Mouse (Mus musculus): ENCODE results near the gene Mllt10. TPM values are rescaled to one million over a fixed set of nuclear protein-coding genes. Genes with fewer than 3 reads are reported as not detected.
A peak's percentile ranks its signal among the peaks of the same experiment; 100 is the strongest.

Gene Mllt10
- polyA plus RNA-seq, 1 experiment from 2014 or later: 33.5 TPM

GRCm38 (mm10) chr2:18039566-18040290, 15.3 kb upstream of the Mllt10 start:
- Histone ChIP-seq H3K9me3 (ENCODE audit: control insufficient read depth, low read length) (no peaks in the 10 kb centered on the region), H3K4me1 (ENCODE audit: control insufficient read depth, insufficient read depth, low read length) (peaks cover 68% of the 10 kb centered on the region), H3K27ac (replicated peaks; ENCODE audit: low read depth, low read length) (peak overlapping the region; percentile 86), H3K36me3 (ENCODE audit: control insufficient read depth, insufficient read depth, low read length) (no peaks in the 10 kb centered on the region), H3K9ac (replicated peaks; ENCODE audit: low read length) (peak overlapping the region; percentile 84), H3K4me2 (ENCODE audit: low read length) (peak overlapping the region; percentile 95), H3K4me3 (replicated peaks; ENCODE audit: low read depth, low read length) (peak overlapping the region; percentile 95), H3K27me3 (ENCODE audit: control insufficient read depth, insufficient read depth, low read length) (no peaks in the 10 kb centered on the region)
- 3% methylated on average over 46 of the region's 46 CpGs for WGBS
- peak; percentile 68 for ATAC-seq (ENCODE audit: low FRiP score, low TSS enrichment)
- peak; percentile 83 for DNase-seq

- Histone ChIP-seq H3K27me3 (ENCODE audit: control insufficient read depth, insufficient read depth, low read length) (no peaks in the 10 kb centered on the region), H3K4me2 (ENCODE audit: low read length) (peak overlapping the region; percentile 95), H3K4me1 (ENCODE audit: control insufficient read depth, insufficient read depth, low read length) (peaks cover 62% of the 10 kb centered on the region), H3K9me3 (ENCODE audit: control insufficient read depth, low read length) (no peaks in the 10 kb centered on the region), H3K36me3 (ENCODE audit: control insufficient read depth, insufficient read depth, low read length) (no peaks in the 10 kb centered on the region), H3K9ac (replicated peaks; ENCODE audit: low read length) (peak overlapping the region; percentile 84), H3K4me3 (replicated peaks; ENCODE audit: low read depth, low read length) (peak overlapping the region; percentile 95), H3K27ac (replicated peaks; ENCODE audit: low read depth, low read length) (peak overlapping the region; percentile 86)
- 3% methylated on average over 27 of the region's 27 CpGs for WGBS
- ATAC-seq (ENCODE audit: low FRiP score, low TSS enrichment) (peak; percentile 35), DNase-seq (peak; percentile 69)
Observed at GRCm38 (mm10) chr2:18040347-18041160, 14.5 kb upstream of the Mllt10 start.

GRCm38 (mm10) chr2:18041199-18041885, 13.7 kb upstream of the Mllt10 start:
- peak overlapping the region; percentile 95 for H3K4me2 ChIP-seq (ENCODE audit: low read length)
- H3K4me3 ChIP-seq (replicated peaks; ENCODE audit: low read depth, low read length): peak overlapping the region; percentile 95
- H3K4me1 ChIP-seq (ENCODE audit: control insufficient read depth, insufficient read depth, low read length): peaks cover 60% of the 10 kb centered on the region
- H3K27ac ChIP-seq (replicated peaks; ENCODE audit: low read depth, low read length): peak overlapping the region; percentile 86
- DNase-seq (peak; percentile 79), ATAC-seq (ENCODE audit: low FRiP score, low TSS enrichment) (peak; percentile 72)
- peak overlapping the region; percentile 84 for H3K9ac ChIP-seq (replicated peaks; ENCODE audit: low read length)
- WGBS: 2% methylated on average over 14 of the region's 14 CpGs
- no peaks in the 10 kb centered on the region for H3K9me3 ChIP-seq (ENCODE audit: control insufficient read depth, low read length)
- H3K36me3 ChIP-seq (ENCODE audit: control insufficient read depth, insufficient read depth, low read length): no peaks in the 10 kb centered on the region
- H3K27me3 ChIP-seq (ENCODE audit: control insufficient read depth, insufficient read depth, low read length): no peaks in the 10 kb centered on the region

- Histone ChIP-seq H3K4me3 (replicated peaks; ENCODE audit: low read depth, low read length) (peak overlapping the region; percentile 95), H3K4me2 (ENCODE audit: low read length) (peak overlapping the region; percentile 95), H3K9ac (replicated peaks; ENCODE audit: low read length) (peak overlapping the region; percentile 100), H3K27ac (replicated peaks; ENCODE audit: low read depth, low read length) (peak overlapping the region; percentile 100), H3K36me3 (ENCODE audit: control insufficient read depth, insufficient read depth, low read length) (no peaks in the 10 kb centered on the region), H3K27me3 (ENCODE audit: control insufficient read depth, insufficient read depth, low read length) (no peaks in the 10 kb centered on the region), H3K9me3 (ENCODE audit: control insufficient read depth, low read length) (no peaks in the 10 kb centered on the region), H3K4me1 (ENCODE audit: control insufficient read depth, insufficient read depth, low read length) (peaks cover 51% of the 10 kb centered on the region)
- no peak for ATAC-seq (ENCODE audit: low FRiP score, low TSS enrichment)
- DNase-seq: peak; percentile 52
- under 1% methylated on average over 7 of the region's 7 CpGs for WGBS
Observed at GRCm38 (mm10) chr2:18045143-18045780, 9.8 kb upstream of the Mllt10 start.

GRCm38 (mm10) chr2:18045781-18046181, 9.3 kb upstream of the Mllt10 start:
- ATAC-seq (ENCODE audit: low FRiP score, low TSS enrichment) (no peak), DNase-seq (peak; percentile 63)
- Histone ChIP-seq H3K4me1 (ENCODE audit: control insufficient read depth, insufficient read depth, low read length) (peaks cover 46% of the 10 kb centered on the region), H3K9ac (replicated peaks; ENCODE audit: low read length) (peak overlapping the region; percentile 100), H3K36me3 (ENCODE audit: control insufficient read depth, insufficient read depth, low read length) (no peaks in the 10 kb centered on the region), H3K4me2 (ENCODE audit: low read length) (peak overlapping the region; percentile 95), H3K4me3 (replicated peaks; ENCODE audit: low read depth, low read length) (peak overlapping the region; percentile 95), H3K27me3 (ENCODE audit: control insufficient read depth, insufficient read depth, low read length) (no peaks in the 10 kb centered on the region), H3K9me3 (ENCODE audit: control insufficient read depth, low read length) (no peaks in the 10 kb centered on the region), H3K27ac (replicated peaks; ENCODE audit: low read depth, low read length) (peak overlapping the region; percentile 100)
- 2% methylated on average over 6 of the region's 6 CpGs for WGBS

- 2% methylated on average over 4 of the region's 4 CpGs for WGBS
- ATAC-seq (ENCODE audit: low FRiP score, low TSS enrichment) (no peak), DNase-seq (no peak)
- Histone ChIP-seq H3K36me3 (ENCODE audit: control insufficient read depth, insufficient read depth, low read length) (no peaks in the 10 kb centered on the region), H3K9me3 (ENCODE audit: control insufficient read depth, low read length) (no peaks in the 10 kb centered on the region), H3K4me2 (ENCODE audit: low read length) (peak overlapping the region; percentile 95), H3K9ac (replicated peaks; ENCODE audit: low read length) (peak overlapping the region; percentile 100), H3K27ac (replicated peaks; ENCODE audit: low read depth, low read length) (peak overlapping the region; percentile 100), H3K4me3 (replicated peaks; ENCODE audit: low read depth, low read length) (peak overlapping the region; percentile 95), H3K27me3 (ENCODE audit: control insufficient read depth, insufficient read depth, low read length) (no peaks in the 10 kb centered on the region), H3K4me1 (ENCODE audit: control insufficient read depth, insufficient read depth, low read length) (peaks cover 44% of the 10 kb centered on the region)
Observed at GRCm38 (mm10) chr2:18046186-18046585, 8.9 kb upstream of the Mllt10 start.

- Histone ChIP-seq H3K27me3 (ENCODE audit: control insufficient read depth, insufficient read depth, low read length) (no peaks in the 10 kb centered on the region), H3K4me1 (ENCODE audit: control insufficient read depth, insufficient read depth, low read length) (peaks cover 46% of the 10 kb centered on the region), H3K9ac (replicated peaks; ENCODE audit: low read length) (peak overlapping the region; percentile 100), H3K4me3 (replicated peaks; ENCODE audit: low read depth, low read length) (peak overlapping the region; percentile 95), H3K9me3 (ENCODE audit: control insufficient read depth, low read length) (no peaks in the 10 kb centered on the region), H3K27ac (replicated peaks; ENCODE audit: low read depth, low read length) (peak overlapping the region; percentile 100), H3K36me3 (ENCODE audit: control insufficient read depth, insufficient read depth, low read length) (no peaks in the 10 kb centered on the region), H3K4me2 (ENCODE audit: low read length) (peak overlapping the region; percentile 95)
- WGBS: under 1% methylated on average over 55 of the region's 64 CpGs
- peak; percentile 77 for DNase-seq
- ATAC-seq (ENCODE audit: low FRiP score, low TSS enrichment): peak; percentile 32; the same call in 1 of the 2 replicates
Observed at GRCm38 (mm10) chr2:18046758-18047645, 8.0 kb upstream of the Mllt10 start.

Data from midbrain, embryonic 14.5 days (tissue).